Mouse (Mus musculus): ENCODE measurements around the gene Galr3. TPM values are rescaled to one million over a fixed set of nuclear protein-coding genes. Genes with fewer than 3 reads are reported as not detected.
"Not testable (repeated sequence)": the region's sequence is repeated elsewhere in the genome, so short reads cannot be mapped to it uniquely, and the experiment has no call there.

Galr3 gene
- polyA plus RNA-seq, 1 experiment from 2014 or later: not detected

GRCm38 (mm10) chr15:79007059-79007458 lies 34.6 kb upstream of the Galr3 start:
- peaks cover 3% of the 10 kb centered on the region; the same call in 1 of the 2 replicates for H3K4me1 ChIP-seq
- H3K27ac ChIP-seq (replicated peaks): no peak overlapping the region
- WGBS: 95% methylated on average over 5 of the region's 5 CpGs
- H3K9ac ChIP-seq (replicated peaks): no peak overlapping the region
- ATAC-seq (ENCODE audit: low FRiP score, low read depth): no peak
- no peak overlapping the region for H3K4me2 ChIP-seq (replicated peaks)
- peaks cover 47% of the 10 kb centered on the region for H3K36me3 ChIP-seq
- no peaks in the 10 kb centered on the region for H3K27me3 ChIP-seq
- no peak overlapping the region for H3K4me3 ChIP-seq
- H3K9me3 ChIP-seq: no peaks in the 10 kb centered on the region

GRCm38 (mm10) chr15:79007836-79008235 lies 33.8 kb upstream of the Galr3 start:
- H3K4me1 ChIP-seq; H3K27ac ChIP-seq (replicated peaks); H3K9ac ChIP-seq (replicated peaks); H3K4me3 ChIP-seq; H3K27me3 ChIP-seq; H3K4me2 ChIP-seq (replicated peaks); ATAC-seq (ENCODE audit: low FRiP score, low read depth); H3K9me3 ChIP-seq: not testable (repeated sequence)
- H3K36me3 ChIP-seq: peaks cover 40% of the 10 kb centered on the region
- 92% methylated on average over 6 of the region's 6 CpGs for WGBS

- no peak for ATAC-seq (ENCODE audit: low FRiP score, low read depth)
- Histone ChIP-seq H3K27me3 (no peaks in the 10 kb centered on the region), H3K4me2 (replicated peaks) (no peak overlapping the region), H3K9ac (replicated peaks) (no peak overlapping the region), H3K9me3 (no peaks in the 10 kb centered on the region), H3K4me3 (no peak overlapping the region), H3K27ac (replicated peaks) (0 out of 2 replicates have a peak overlapping the region, but pooled peaks have one; percentile 4), H3K36me3 (peaks cover 22% of the 10 kb centered on the region), H3K4me1 (peaks cover 3% of the 10 kb centered on the region; the same call in 1 of the 2 replicates)
- 81% methylated on average over 5 of the region's 5 CpGs for WGBS
Measured at GRCm38 (mm10) chr15:79009734-79010133, 32.0 kb upstream of the Galr3 start.

GRCm38 (mm10) chr15:79011550-79011949 lies 30.1 kb upstream of the Galr3 start:
- Histone ChIP-seq H3K4me1 (peaks cover 3% of the 10 kb centered on the region; the same call in 1 of the 2 replicates), H3K9me3 (no peaks in the 10 kb centered on the region), H3K4me3 (no peak overlapping the region), H3K36me3 (0 out of 2 replicates have a peak, but pooled peaks cover 5% of the 10 kb centered on the region), H3K9ac (replicated peaks) (no peak overlapping the region), H3K27ac (replicated peaks) (0 out of 2 replicates have a peak overlapping the region, but pooled peaks have one; percentile 20), H3K4me2 (replicated peaks) (no peak overlapping the region), H3K27me3 (no peaks in the 10 kb centered on the region)
- no peak for ATAC-seq (ENCODE audit: low FRiP score, low read depth)
- 64% methylated on average over 10 of the region's 10 CpGs for WGBS

GRCm38 (mm10) chr15:79013382-79013781 lies 28.3 kb upstream of the Galr3 start:
- Histone ChIP-seq H3K36me3 (no peaks in the 10 kb centered on the region), H3K27me3 (no peaks in the 10 kb centered on the region), H3K4me1 (peaks cover 3% of the 10 kb centered on the region; the same call in 1 of the 2 replicates), H3K9me3 (no peaks in the 10 kb centered on the region), H3K4me2 (replicated peaks) (no peak overlapping the region), H3K4me3 (no peak overlapping the region), H3K27ac (replicated peaks) (no peak overlapping the region), H3K9ac (replicated peaks) (no peak overlapping the region)
- no peak for ATAC-seq (ENCODE audit: low FRiP score, low read depth)
- WGBS: 65% methylated on average over 7 of the region's 7 CpGs

- no peaks in the 10 kb centered on the region for H3K36me3 ChIP-seq
- ATAC-seq (ENCODE audit: low FRiP score, low read depth): no peak
- H3K9ac ChIP-seq (replicated peaks): no peak overlapping the region
- no peaks in the 10 kb centered on the region for H3K4me1 ChIP-seq
- H3K27me3 ChIP-seq: 0 out of 2 replicates have a peak, but pooled peaks cover 4% of the 10 kb centered on the region
- H3K4me2 ChIP-seq (replicated peaks): no peak overlapping the region
- WGBS: 47% methylated on average over 4 of the region's 4 CpGs
- H3K4me3 ChIP-seq: no peak overlapping the region
- no peak overlapping the region for H3K27ac ChIP-seq (replicated peaks)
- no peaks in the 10 kb centered on the region for H3K9me3 ChIP-seq
Measured at GRCm38 (mm10) chr15:79018191-79018590, 23.5 kb upstream of the Galr3 start.

- Histone ChIP-seq H3K36me3 (no peaks in the 10 kb centered on the region), H3K9ac (replicated peaks) (no peak overlapping the region), H3K4me1 (no peaks in the 10 kb centered on the region), H3K27me3 (0 out of 2 replicates have a peak, but pooled peaks cover 9% of the 10 kb centered on the region), H3K4me3 (no peak overlapping the region), H3K27ac (replicated peaks) (no peak overlapping the region), H3K9me3 (no peaks in the 10 kb centered on the region), H3K4me2 (replicated peaks) (no peak overlapping the region)
- no peak for ATAC-seq (ENCODE audit: low FRiP score, low read depth)
- whole genome bisulfite sequencing: 57% methylated on average over 3 of the region's 3 CpGs
Measured at GRCm38 (mm10) chr15:79018886-79019285, 22.8 kb upstream of the Galr3 start.

GRCm38 (mm10) chr15:79022671-79023230 lies 18.9 kb upstream of the Galr3 start:
- peaks cover 25% of the 10 kb centered on the region; the same call in 1 of the 2 replicates for H3K27me3 ChIP-seq
- peaks cover 18% of the 10 kb centered on the region for H3K4me1 ChIP-seq
- H3K36me3 ChIP-seq: no peaks in the 10 kb centered on the region
- H3K4me3 ChIP-seq: no peak overlapping the region
- no peaks in the 10 kb centered on the region for H3K9me3 ChIP-seq
- H3K9ac ChIP-seq (replicated peaks): 0 out of 2 replicates have a peak overlapping the region, but pooled peaks have one; percentile 4
- no peak overlapping the region for H3K27ac ChIP-seq (replicated peaks)
- H3K4me2 ChIP-seq (replicated peaks): no peak overlapping the region
- 73% methylated on average over 10 of the region's 10 CpGs for WGBS
- no peak for ATAC-seq (ENCODE audit: low FRiP score, low read depth)

- no peak overlapping the region for H3K27ac ChIP-seq (replicated peaks)
- no peak overlapping the region for H3K4me2 ChIP-seq (replicated peaks)
- no peak for ATAC-seq (ENCODE audit: low FRiP score, low read depth)
- H3K9me3 ChIP-seq: no peaks in the 10 kb centered on the region
- no peaks in the 10 kb centered on the region for H3K36me3 ChIP-seq
- H3K4me1 ChIP-seq: peaks cover 22% of the 10 kb centered on the region
- 56% methylated on average over 1 of the region's 1 CpGs for WGBS
- no peak overlapping the region for H3K4me3 ChIP-seq
- H3K27me3 ChIP-seq: peaks cover 25% of the 10 kb centered on the region; the same call in 1 of the 2 replicates
- 0 out of 2 replicates have a peak overlapping the region, but pooled peaks have one; percentile 4 for H3K9ac ChIP-seq (replicated peaks)
Measured at GRCm38 (mm10) chr15:79023366-79023765, 18.3 kb upstream of the Galr3 start.

- Histone ChIP-seq H3K36me3 (no peaks in the 10 kb centered on the region), H3K4me3 (peak overlapping the region; percentile 12; the same call in 1 of the 2 replicates), H3K27me3 (peaks cover 21% of the 10 kb centered on the region; the same call in 1 of the 2 replicates), H3K9me3 (no peaks in the 10 kb centered on the region), H3K4me2 (replicated peaks) (peak overlapping the region; percentile 37), H3K9ac (replicated peaks) (no peak overlapping the region; the same call in 1 of the 2 replicates), H3K4me1 (peaks cover 35% of the 10 kb centered on the region), H3K27ac (replicated peaks) (no peak overlapping the region)
- 9% methylated on average over 18 of the region's 18 CpGs for WGBS
- no peak for ATAC-seq (ENCODE audit: low FRiP score, low read depth)
Measured at GRCm38 (mm10) chr15:79025687-79026308, 15.9 kb upstream of the Galr3 start.

GRCm38 (mm10) chr15:79026511-79027290 lies 15.0 kb upstream of the Galr3 start:
- H3K4me1 ChIP-seq: peaks cover 44% of the 10 kb centered on the region
- peak overlapping the region; percentile 98; the same call in 1 of the 2 replicates for H3K4me2 ChIP-seq (replicated peaks)
- peak overlapping the region; percentile 76 for H3K4me3 ChIP-seq
- no peaks in the 10 kb centered on the region for H3K36me3 ChIP-seq
- peaks cover 24% of the 10 kb centered on the region; the same call in 1 of the 2 replicates for H3K27me3 ChIP-seq
- H3K27ac ChIP-seq (replicated peaks): no peak overlapping the region
- 45% methylated on average over 14 of the region's 14 CpGs for WGBS
- no peaks in the 10 kb centered on the region for H3K9me3 ChIP-seq
- H3K9ac ChIP-seq (replicated peaks): no peak overlapping the region
- ATAC-seq (ENCODE audit: low FRiP score, low read depth): no peak
